Mouse (Mus musculus): ENCODE results near the gene Ccdc122. TPM values are rescaled to one million over a fixed set of nuclear protein-coding genes. Genes with fewer than 3 reads are reported as not detected.

Ccdc122 gene
- 0.96 and 2.0 TPM in 2 replicates for polyA plus RNA-seq (2012; rRNA removed)

GRCm38 (mm10) chr14:77036226-77037046 is at the start of gene Ccdc122, which contains the start of gene Lacc1:
Ccdc122 (plus strand) TSS chr14:77036772.
Lacc1 (minus strand) TSS chr14:77036904.

GRCm38 (mm10) chr14:77156222-77156910 is 119.8 kb downstream of the Ccdc122 start, which contains the start of gene Enox1:
Enox1 (plus strand) TSS chr14:77156763.

Other genes with a start within 250 kb of the Ccdc122 start
- 7.6 and 8.1 TPM in 2 replicates for gene Lacc1, start 132 bp downstream of the Ccdc122 start, polyA plus RNA-seq (2012; rRNA removed)
- gene Enox1, start 120.0 kb downstream of the Ccdc122 start, polyA plus RNA-seq (2012; rRNA removed), result 5.3 and 6.5 TPM in 2 replicates